Mouse (Mus musculus) natural killer cell, adult 2 months (primary cell): ENCODE results near the gene Macrod2.

Source experiments
- DNase-seq, 2 experiments: peaks; one replicate each; pipeline ENCODE4 v3.0.0; 2022; ENCODE audit warnings: low spot score in 2 of 2

The Macrod2 gene

GRCm38 (mm10) chr2:142222137-142222921 lies 1827.2 kb downstream of the Macrod2 start:
- no peak for DNase-seq

GRCm38 (mm10) chr2:142222926-142223325 lies 1827.8 kb downstream of the Macrod2 start:
- no peak for DNase-seq

GRCm38 (mm10) chr2:142230985-142231549 lies 1836.0 kb downstream of the Macrod2 start:
- no peak for DNase-seq

GRCm38 (mm10) chr2:142232828-142233227 lies 1837.7 kb downstream of the Macrod2 start:
- DNase-seq, result no peak

GRCm38 (mm10) chr2:142243483-142243882 lies 1848.4 kb downstream of the Macrod2 start:
- no peak for DNase-seq

- no peak for DNase-seq
Observed at GRCm38 (mm10) chr2:142250383-142250782, 1855.3 kb downstream of the Macrod2 start.

GRCm38 (mm10) chr2:142251518-142251917 lies 1856.4 kb downstream of the Macrod2 start:
- no peak for DNase-seq

- no peak for DNase-seq
Observed at GRCm38 (mm10) chr2:142253913-142254312, 1858.8 kb downstream of the Macrod2 start.

- DNase-seq, result no peak
Observed at GRCm38 (mm10) chr2:142254566-142254965, 1859.5 kb downstream of the Macrod2 start.

GRCm38 (mm10) chr2:142257501-142257900 lies 1862.4 kb downstream of the Macrod2 start:
- no peak for DNase-seq

GRCm38 (mm10) chr2:142261046-142261445 lies 1865.9 kb downstream of the Macrod2 start:
- no peak for DNase-seq

GRCm38 (mm10) chr2:142264697-142265096 lies 1869.6 kb downstream of the Macrod2 start:
- no peak for DNase-seq

GRCm38 (mm10) chr2:142267836-142268235 lies 1872.7 kb downstream of the Macrod2 start:
- DNase-seq, result no peak

- no peak for DNase-seq
Observed at GRCm38 (mm10) chr2:142286761-142287160, 1891.7 kb downstream of the Macrod2 start.

GRCm38 (mm10) chr2:142294831-142295230 lies 1899.7 kb downstream of the Macrod2 start:
- DNase-seq, result no peak

GRCm38 (mm10) chr2:142303098-142303911 lies 1908.2 kb downstream of the Macrod2 start:
- DNase-seq, result no peak

GRCm38 (mm10) chr2:142303912-142304182 lies 1908.7 kb downstream of the Macrod2 start:
- DNase-seq, result no peak

- DNase-seq, result no peak
Observed at GRCm38 (mm10) chr2:142323158-142323557, 1928.0 kb downstream of the Macrod2 start.

GRCm38 (mm10) chr2:142326737-142327136 lies 1931.6 kb downstream of the Macrod2 start:
- DNase-seq, result no peak

- DNase-seq, result no peak
Observed at GRCm38 (mm10) chr2:142329761-142330160, 1934.7 kb downstream of the Macrod2 start.

- no peak for DNase-seq
Observed at GRCm38 (mm10) chr2:142334441-142335102, 1939.5 kb downstream of the Macrod2 start.
